Mouse (Mus musculus) small intestine, adult 2 months (tissue): ENCODE results near the gene Sdk2.

ENCODE experiments used
- CTCF ChIP-seq: fragments of 200-500 bp; IDR thresholded peaks from 2 replicates; pipeline ENCODE4 v1.5.1; 2012; ENCODE audit warnings: low read depth, mild to moderate bottlenecking, control low read depth, inconsistent platforms, low read length, moderate library complexity, mixed read lengths; ENCODE audit not compliant: insufficient replicate concordance, insufficient read length; ENCODE audit errors: extremely low read depth
- POLR2A ChIP-seq: fragments of 200-500 bp; IDR thresholded peaks from 2 replicates; pipeline ENCODE4 v1.6.1; 2012; ENCODE audit warnings: low read depth, mild to moderate bottlenecking, control low read depth, inconsistent platforms, low read length, moderate library complexity

GRCm38 (mm10) chr11:113795846-113796245 is 271.0 kb downstream of the Sdk2 start:
- no peak for TF ChIP-seq CTCF
- TF ChIP-seq POLR2A = no peak
